ENCODE assay signal across 10 mouse cellular contexts in genomic region chr7:112854516-112854915, GRCm38 (mm10).
DNase-seq lines count a peak whose midpoint lies in the region; ATAC-seq lines count a peak whose summit lies in the region.
"Had no signal": no experiment of that assay in that cellular context is flagged by ENCODE, and none has a peak within 500 bp of the region (broad histone marks: within the 10 kb centered on the region; RNA-seq: fewer than 3 reads in every experiment).

No protein-coding gene starts in this region.

- H3K27ac ChIP-seq in hindbrain, embryonic 10.5 days: peak overlapping the region; percentile 29; the same call in 1 of the 2 replicates
- H3K27ac ChIP-seq in hindbrain, embryonic 12.5 days: no peak overlapping the region
- H3K27ac ChIP-seq in neural tube, embryonic 13.5 days (replicated peaks): no peak overlapping the region
- H3K27ac ChIP-seq: liver, embryonic 13.5 days had no signal

- no peak overlapping the region for H3K4me2 ChIP-seq in hindbrain, embryonic 12.5 days (replicated peaks)
- H3K4me2 ChIP-seq in neural tube, embryonic 13.5 days: no peak overlapping the region
- H3K4me2 ChIP-seq: liver, embryonic 13.5 days had no signal

- ATAC-seq in hindbrain, embryonic 12.5 days (ENCODE audit: low FRiP score): no peak
- 0 out of 2 replicates have a peak, but pooled peaks have one; percentile 10 for ATAC-seq in neural tube, embryonic 13.5 days (ENCODE audit: low read depth)

- H3K9ac ChIP-seq in hindbrain, embryonic 12.5 days: no peak overlapping the region
- peak overlapping the region; percentile 34; the same call in 1 of the 2 replicates for H3K9ac ChIP-seq in neural tube, embryonic 13.5 days
- H3K9ac ChIP-seq: liver, embryonic 13.5 days had no signal

- peaks cover 70% of the 10 kb centered on the region for H3K4me1 ChIP-seq in hindbrain, embryonic 10.5 days (replicated peaks)
- peaks cover 58% of the 10 kb centered on the region for H3K4me1 ChIP-seq in hindbrain, embryonic 12.5 days
- H3K4me1 ChIP-seq in neural tube, embryonic 13.5 days (replicated peaks): peaks cover 62% of the 10 kb centered on the region

- H3K27me3 ChIP-seq in hindbrain, embryonic 10.5 days (ENCODE audit: insufficient read depth, poor library complexity, severe bottlenecking): peaks cover 6% of the 10 kb centered on the region
- no peaks in the 10 kb centered on the region for H3K27me3 ChIP-seq in hindbrain, embryonic 12.5 days
- H3K27me3 ChIP-seq in neural tube, embryonic 13.5 days: no peaks in the 10 kb centered on the region

- peaks cover 38% of the 10 kb centered on the region for H3K36me3 ChIP-seq in hindbrain, embryonic 10.5 days
- H3K36me3 ChIP-seq in hindbrain, embryonic 12.5 days: peaks cover 3% of the 10 kb centered on the region; the same call in 1 of the 2 replicates
- 0 out of 2 replicates have a peak, but pooled peaks cover 6% of the 10 kb centered on the region for H3K36me3 ChIP-seq in neural tube, embryonic 13.5 days
- H3K36me3 ChIP-seq: liver, embryonic 13.5 days had no signal

- WGBS in hindbrain, embryonic 10.5 days: 28% methylated on average over 5 of the region's 5 CpGs
- 23% methylated on average over 5 of the region's 5 CpGs for WGBS in hindbrain, embryonic 12.5 days
- WGBS in neural tube, embryonic 13.5 days: 16% methylated on average over 5 of the region's 5 CpGs

- H3K4me3 ChIP-seq in hindbrain, embryonic 10.5 days: no peak overlapping the region
- H3K4me3 ChIP-seq in hindbrain, embryonic 12.5 days: no peak overlapping the region
- no peak overlapping the region for H3K4me3 ChIP-seq in neural tube, embryonic 13.5 days
- H3K4me3 ChIP-seq: liver, embryonic 13.5 days had no signal

- H3K9me3 ChIP-seq in hindbrain, embryonic 10.5 days: no peaks in the 10 kb centered on the region
- no peaks in the 10 kb centered on the region for H3K9me3 ChIP-seq in hindbrain, embryonic 12.5 days (replicated peaks)
- no peaks in the 10 kb centered on the region for H3K9me3 ChIP-seq in neural tube, embryonic 13.5 days
- H3K9me3 ChIP-seq: liver, embryonic 13.5 days had no signal

- intact Hi-C loops in gastrocnemius, postnatal 36 days (cut with DNase I): no loop called here

- no peak for DNase-seq in hindbrain, embryonic 10.5 days (ENCODE audit: low spot score)
- DNase-seq in lung, postnatal 10 days: peak; percentile 18
- no peak for DNase-seq in lung, postnatal 4 days
- peak; percentile 64 for DNase-seq in embryo, embryonic 10.5 days (ENCODE audit: low spot score)
- DNase-seq in ovary, adult 18-20 months (ENCODE audit: low spot score): no peak
- DNase-seq in gastrocnemius, postnatal 36 days: no peak
- DNase-seq: gastrocnemius, postnatal 25 days; liver, embryonic 13.5 days had no signal

Comparison
In these comparisons a context has a peak if more than half of its experiments do, and no peak if none do; other contexts are left out.
1. DNase-seq: peak in lung, postnatal 10 days (single experiment) and embryo, embryonic 10.5 days (single experiment); none in hindbrain, embryonic 10.5 days (single experiment), lung, postnatal 4 days (0 of 2), ovary, adult 18-20 months (single experiment) and gastrocnemius, postnatal 36 days (0 of 2).